ENCODE assay signal across 8 mouse cellular contexts in the genomic region with DNA sequence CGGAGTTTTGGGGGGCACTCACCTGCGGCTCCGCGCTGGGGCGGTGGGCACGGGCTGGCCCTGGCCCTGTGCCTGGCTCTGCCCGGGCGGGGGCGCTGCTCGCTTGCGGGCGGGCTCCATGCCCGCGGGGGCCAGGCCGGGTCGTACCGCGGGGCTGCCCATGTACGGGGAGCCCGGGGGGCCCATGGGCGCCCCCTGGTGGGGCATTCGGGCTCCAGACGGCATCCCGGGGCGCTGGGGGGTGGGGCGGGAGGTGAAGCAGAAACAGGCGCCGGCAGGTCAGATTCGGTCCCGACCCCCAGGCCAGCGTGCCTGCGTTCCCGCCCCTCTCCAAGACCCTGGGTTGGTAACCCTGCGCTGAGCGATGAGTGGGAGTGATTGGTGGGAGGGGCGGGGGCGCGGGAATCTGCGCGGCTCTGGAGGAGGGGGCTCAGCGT. TPM values are rescaled to one million over a fixed set of nuclear protein-coding genes. Genes with fewer than 3 reads are reported as not detected.
DNase-seq lines count a peak whose midpoint lies in the region; ATAC-seq and TF ChIP-seq lines count a peak whose summit lies in the region.

No protein-coding gene starts in this region.

- peaks cover 27% of the 10 kb centered on the region for H3K4me1 ChIP-seq in cerebellum, adult 2 months (ENCODE audit: control insufficient read depth, insufficient read depth, low read length)
- peaks cover 66% of the 10 kb centered on the region for H3K4me1 ChIP-seq in hindbrain, embryonic 16.5 days (ENCODE audit: control insufficient read depth, insufficient read depth, low read depth, low read length)
- 0 out of 4 replicates have a peak, but pooled peaks cover 0 to 3% of the 10 kb centered on the region in 2 experiments for H3K4me1 ChIP-seq in liver, embryonic 14.5 days (replicated peaks; ENCODE audit: control insufficient read depth in 2 of 2, insufficient read depth in 2 of 2, low read length in 1 of 2)
- peaks cover 58% of the 10 kb centered on the region for H3K4me1 ChIP-seq in neural tube, embryonic 11.5 days (ENCODE audit: control insufficient read depth, insufficient read depth, low read length)

- no peak overlapping the region for H3K27ac ChIP-seq in cerebellum, adult 2 months (ENCODE audit: insufficient read depth, low read length)
- peak overlapping the region; percentile 100 for H3K27ac ChIP-seq in gastrocnemius, adult 2 months
- peak overlapping the region; percentile 77 for H3K27ac ChIP-seq in hindbrain, embryonic 16.5 days (ENCODE audit: low read depth, low read length)
- H3K27ac ChIP-seq in liver, embryonic 14.5 days, result no peak overlapping the region
- no peak overlapping the region for H3K27ac ChIP-seq in neural tube, embryonic 11.5 days (ENCODE audit: low read depth, low read length)

- intact Hi-C loops in gastrocnemius, adult 2 months (cut with DNase I), result no loop called here

- H3K9ac ChIP-seq in hindbrain, embryonic 16.5 days (ENCODE audit: low read depth, low read length), result peak overlapping the region; percentile 86
- H3K9ac ChIP-seq in liver, embryonic 14.5 days (replicated peaks), result no peak overlapping the region
- peak overlapping the region; percentile 60 for H3K9ac ChIP-seq in neural tube, embryonic 11.5 days (ENCODE audit: low read length)

- H3K4me3 ChIP-seq in cerebellum, adult 2 months (replicated peaks; ENCODE audit: insufficient read depth, low read depth, low read length), result peak overlapping the region; percentile 52
- peak overlapping the region; percentile 79 for H3K4me3 ChIP-seq in gastrocnemius, adult 2 months
- peak overlapping the region; percentile 64 for H3K4me3 ChIP-seq in hindbrain, embryonic 16.5 days (ENCODE audit: low read length)
- peak overlapping the region in 1 of 2 experiments; percentile 0; a peak in 1 of 4 replicates for H3K4me3 ChIP-seq in liver, embryonic 14.5 days (ENCODE audit: insufficient read depth in 1 of 2, low read depth in 2 of 2, low read length in 2 of 2)
- peak overlapping the region; percentile 46 for H3K4me3 ChIP-seq in neural tube, embryonic 11.5 days (ENCODE audit: low read depth, low read length)

- no peaks in the 10 kb centered on the region for H3K9me3 ChIP-seq in hindbrain, embryonic 16.5 days (ENCODE audit: control insufficient read depth, low read length)
- H3K9me3 ChIP-seq in liver, embryonic 14.5 days (ENCODE audit: control insufficient read depth, low read length), result no peaks in the 10 kb centered on the region
- no peaks in the 10 kb centered on the region for H3K9me3 ChIP-seq in neural tube, embryonic 11.5 days (ENCODE audit: control insufficient read depth, low read length)

- TF ChIP-seq POLR2A in cerebellum, adult 2 months (IDR thresholded peaks at IDR 0.05; ENCODE audit: borderline replicate concordance, insufficient read depth, low read length), result no peak

- peaks cover 11% of the 10 kb centered on the region for H3K36me3 ChIP-seq in hindbrain, embryonic 16.5 days (ENCODE audit: control insufficient read depth, insufficient read depth, low read length)
- H3K36me3 ChIP-seq in liver, embryonic 14.5 days (replicated peaks; ENCODE audit: control insufficient read depth, insufficient read depth, low read depth), result no peaks in the 10 kb centered on the region
- H3K36me3 ChIP-seq in neural tube, embryonic 11.5 days (ENCODE audit: control insufficient read depth, insufficient read depth, low read length), result peaks cover 2% of the 10 kb centered on the region; the same call in 1 of the 2 replicates

- TF ChIP-seq CTCF in cerebellum, adult 2 months (IDR thresholded peaks at IDR 0.05; ENCODE audit: borderline replicate concordance, insufficient read depth, low read depth, low read length), result 0 out of 2 replicates have a peak, but pooled peaks have one; percentile 18
- TF ChIP-seq CTCF in gastrocnemius, adult 2 months (IDR thresholded peaks at IDR 0.05), result peak; percentile 77
- peak; percentile 36 for TF ChIP-seq CTCF in liver, embryonic 14.5 days (IDR thresholded peaks at IDR 0.05; ENCODE audit: low read depth)

- H3K4me2 ChIP-seq in hindbrain, embryonic 16.5 days (ENCODE audit: low read length), result peak overlapping the region; percentile 96
- peak overlapping the region; percentile 47 for H3K4me2 ChIP-seq in liver, embryonic 14.5 days (ENCODE audit: low read depth)
- peak overlapping the region; percentile 88 for H3K4me2 ChIP-seq in neural tube, embryonic 11.5 days (ENCODE audit: low read depth)

- ATAC-seq in hindbrain, embryonic 16.5 days, result peak; percentile 29
- peak; percentile 6; the same call in 1 of the 2 replicates for ATAC-seq in liver, embryonic 14.5 days (ENCODE audit: insufficient read depth)
- ATAC-seq in neural tube, embryonic 11.5 days (ENCODE audit: insufficient read depth, low FRiP score, low TSS enrichment), result no peak
- no peak for ATAC-seq in monocyte, adult 5-6 weeks (replicated peaks; ENCODE audit: insufficient number of reproducible peaks, low FRiP score, low TSS enrichment, poor library complexity, severe bottlenecking)

- H3K27me3 ChIP-seq in cerebellum, adult 2 months (ENCODE audit: control insufficient read depth, insufficient read depth, low read length), result no peaks in the 10 kb centered on the region
- H3K27me3 ChIP-seq in hindbrain, embryonic 16.5 days (replicated peaks; ENCODE audit: control insufficient read depth, insufficient read depth, low read length), result no peaks in the 10 kb centered on the region
- H3K27me3 ChIP-seq in liver, embryonic 14.5 days (ENCODE audit: control insufficient read depth, insufficient read depth, low read length), result peaks cover 59% of the 10 kb centered on the region
- H3K27me3 ChIP-seq in neural tube, embryonic 11.5 days (ENCODE audit: control insufficient read depth, insufficient read depth, low read length), result peaks cover 7% of the 10 kb centered on the region; the same call in 1 of the 2 replicates

- peak; percentile 19 for DNase-seq in ovary, adult 18-20 months (ENCODE audit: low spot score)
- DNase-seq in ovary, postnatal 10 days (ENCODE audit: low spot score), result no peak
- DNase-seq in cerebellum, adult 2 months, result peak; percentile 47 to 55
- peak; percentile 86 for DNase-seq in gastrocnemius, adult 2 months
- no peak for DNase-seq in liver, embryonic 14.5 days (ENCODE audit: low read depth in 3 of 3, low spot score in 3 of 3)
- peak; percentile 74 for DNase-seq in neural tube, embryonic 11.5 days (ENCODE audit: low spot score)

- WGBS in cerebellum, adult 2 months, result 2% methylated on average over 40 of the region's 41 CpGs
- WGBS in hindbrain, embryonic 16.5 days, result 1% methylated on average over 41 of the region's 41 CpGs
- 1% methylated on average over 41 of the region's 41 CpGs for WGBS in liver, embryonic 14.5 days (ENCODE audit: insufficient replicate concordance)
- WGBS in neural tube, embryonic 11.5 days, result under 1% methylated on average over 41 of the region's 41 CpGs

- TF ChIP-seq EP300 in liver, embryonic 14.5 days (IDR thresholded peaks at IDR 0.05; ENCODE audit: low read depth), result no peak

RNA-seq across cellular contexts. Expression of a gene that starts 12.0 kb away (rescaled TPM):
- 46.3 and 48.9 TPM in 2 replicates for polyA plus RNA-seq in cerebellum, adult 2 months (2012; rRNA removed)
- 10 to 100 TPM in 1 of 2 experiments, 1 to 10 TPM in 1; 6.4 to 10.1 TPM for total RNA-seq in gastrocnemius, adult 2 months (2021)
- polyA plus RNA-seq in hindbrain, embryonic 16.5 days (2015; fragmentation: Nextera tagmentation; extraction: Ambion mirVana), result 20.6 and 21.9 TPM in 2 replicates
- 5.6 and 5.9 TPM in 2 replicates for polyA plus RNA-seq in liver, embryonic 14.5 days (2012; rRNA removed)
- 5.9 and 6.5 TPM in 2 replicates for polyA plus RNA-seq in liver, embryonic 14.5 days (2014; fragmentation: Nextera tagmentation; extraction: Ambion mirVana)
- polyA plus RNA-seq in neural tube, embryonic 11.5 days (2014; fragmentation: Nextera tagmentation; extraction: Ambion mirVana), result 10.3 and 13.0 TPM in 2 replicates
- total RNA-seq in monocyte, adult 5-6 weeks (2017), result 13.2 to 33.8 TPM (median 15.2 TPM) in 3 replicates

RNA-seq across cellular contexts. Expression of a gene that starts 21.3 kb away (rescaled TPM):
- polyA plus RNA-seq in cerebellum, adult 2 months (2012; rRNA removed), result 101 TPM in 2 replicates
- 100 to 1,000 TPM; 105 to 117 TPM for total RNA-seq in gastrocnemius, adult 2 months (2021)
- 80.9 and 84.8 TPM in 2 replicates for polyA plus RNA-seq in hindbrain, embryonic 16.5 days (2015; fragmentation: Nextera tagmentation; extraction: Ambion mirVana)
- 29.2 and 33.6 TPM in 2 replicates for polyA plus RNA-seq in liver, embryonic 14.5 days (2012; rRNA removed)
- polyA plus RNA-seq in liver, embryonic 14.5 days (2014; fragmentation: Nextera tagmentation; extraction: Ambion mirVana), result 50.9 and 53.5 TPM in 2 replicates
- 136 and 147 TPM in 2 replicates for polyA plus RNA-seq in neural tube, embryonic 11.5 days (2014; fragmentation: Nextera tagmentation; extraction: Ambion mirVana)
- 33.8 to 45.3 TPM (median 42.1 TPM) in 3 replicates for total RNA-seq in monocyte, adult 5-6 weeks (2017)

RNA-seq across cellular contexts. Expression of a gene that starts 25.6 kb away (rescaled TPM):
- polyA plus RNA-seq in cerebellum, adult 2 months (2012; rRNA removed), result 89.9 and 102 TPM in 2 replicates
- 100 to 1,000 TPM; 172 to 203 TPM for total RNA-seq in gastrocnemius, adult 2 months (2021)
- polyA plus RNA-seq in hindbrain, embryonic 16.5 days (2015; fragmentation: Nextera tagmentation; extraction: Ambion mirVana), result 128 and 133 TPM in 2 replicates
- polyA plus RNA-seq in liver, embryonic 14.5 days (2012; rRNA removed), result 1.1 and 1.5 TPM in 2 replicates
- 0.95 and 1.0 TPM in 2 replicates for polyA plus RNA-seq in liver, embryonic 14.5 days (2014; fragmentation: Nextera tagmentation; extraction: Ambion mirVana)
- 43.7 and 49.3 TPM in 2 replicates for polyA plus RNA-seq in neural tube, embryonic 11.5 days (2014; fragmentation: Nextera tagmentation; extraction: Ambion mirVana)
- 1.3 to 8.1 TPM (median 3.0 TPM) in 3 replicates for total RNA-seq in monocyte, adult 5-6 weeks (2017)

RNA-seq across cellular contexts. Expression of a gene that starts 42.0 kb away (rescaled TPM):
- not detected in 2 replicates for polyA plus RNA-seq in cerebellum, adult 2 months (2012; rRNA removed)
- not detected for total RNA-seq in gastrocnemius, adult 2 months (2021)
- 0.13 and 0.15 TPM in 2 replicates for polyA plus RNA-seq in hindbrain, embryonic 16.5 days (2015; fragmentation: Nextera tagmentation; extraction: Ambion mirVana)
- polyA plus RNA-seq in liver, embryonic 14.5 days (2012; rRNA removed), result 0.03 TPM in 1 of 2 replicates, not detected in the other
- not detected in 2 replicates for polyA plus RNA-seq in liver, embryonic 14.5 days (2014; fragmentation: Nextera tagmentation; extraction: Ambion mirVana)
- polyA plus RNA-seq in neural tube, embryonic 11.5 days (2014; fragmentation: Nextera tagmentation; extraction: Ambion mirVana), result not detected in 2 replicates
- total RNA-seq in monocyte, adult 5-6 weeks (2017), result not detected in 3 replicates

RNA-seq across cellular contexts. Expression of a gene that starts 57.8 kb away (rescaled TPM):
- 0.18 and 0.21 TPM in 2 replicates for polyA plus RNA-seq in cerebellum, adult 2 months (2012; rRNA removed)
- total RNA-seq in gastrocnemius, adult 2 months (2021), result 100 to 1,000 TPM; 101 to 107 TPM
- polyA plus RNA-seq in hindbrain, embryonic 16.5 days (2015; fragmentation: Nextera tagmentation; extraction: Ambion mirVana), result 0.18 and 0.21 TPM in 2 replicates
- 0.08 and 0.13 TPM in 2 replicates for polyA plus RNA-seq in liver, embryonic 14.5 days (2012; rRNA removed)
- not detected in 2 replicates for polyA plus RNA-seq in liver, embryonic 14.5 days (2014; fragmentation: Nextera tagmentation; extraction: Ambion mirVana)
- 0.38 TPM in 1 of 2 replicates, not detected in the other for polyA plus RNA-seq in neural tube, embryonic 11.5 days (2014; fragmentation: Nextera tagmentation; extraction: Ambion mirVana)
- not detected in 3 replicates for total RNA-seq in monocyte, adult 5-6 weeks (2017)

Comparison
In these comparisons a context has a peak if more than half of its experiments do, and no peak if none do; other contexts are left out.
1. DNase-seq: peak in ovary, adult 18-20 months (single experiment), cerebellum, adult 2 months (2 of 2), gastrocnemius, adult 2 months (single experiment) and neural tube, embryonic 11.5 days (single experiment); none in ovary, postnatal 10 days (single experiment) and liver, embryonic 14.5 days (0 of 3).
2. H3K27ac ChIP-seq: peak in gastrocnemius, adult 2 months (single experiment) and hindbrain, embryonic 16.5 days (single experiment); none in cerebellum, adult 2 months (single experiment), liver, embryonic 14.5 days (single experiment) and neural tube, embryonic 11.5 days (single experiment).
3. CTCF ChIP-seq: peak in every context shown above with its lines; median percentile 77 in gastrocnemius, adult 2 months; 36 in liver, embryonic 14.5 days; 18 in cerebellum, adult 2 months.
4. ATAC-seq: peak in hindbrain, embryonic 16.5 days (single experiment) and liver, embryonic 14.5 days (single experiment); none in neural tube, embryonic 11.5 days (single experiment) and monocyte, adult 5-6 weeks (single experiment).
5. RNA of a gene that starts 25.6 kb away (polyA plus RNA-seq): 128 to 133 TPM in hindbrain, embryonic 16.5 days, 89.9 to 102 TPM in cerebellum, adult 2 months and 43.7 to 49.3 TPM in neural tube, embryonic 11.5 days; 0.95 to 1.5 TPM in liver, embryonic 14.5 days; every median in the first group is over 10 times any median in the second.
6. Peak in every context shown above with its lines, with median percentiles within 50 percentile points of each other: H3K4me2 ChIP-seq.